Mouse (Mus musculus): ENCODE data around the gene Mpi.

The Mpi gene

DNA sequence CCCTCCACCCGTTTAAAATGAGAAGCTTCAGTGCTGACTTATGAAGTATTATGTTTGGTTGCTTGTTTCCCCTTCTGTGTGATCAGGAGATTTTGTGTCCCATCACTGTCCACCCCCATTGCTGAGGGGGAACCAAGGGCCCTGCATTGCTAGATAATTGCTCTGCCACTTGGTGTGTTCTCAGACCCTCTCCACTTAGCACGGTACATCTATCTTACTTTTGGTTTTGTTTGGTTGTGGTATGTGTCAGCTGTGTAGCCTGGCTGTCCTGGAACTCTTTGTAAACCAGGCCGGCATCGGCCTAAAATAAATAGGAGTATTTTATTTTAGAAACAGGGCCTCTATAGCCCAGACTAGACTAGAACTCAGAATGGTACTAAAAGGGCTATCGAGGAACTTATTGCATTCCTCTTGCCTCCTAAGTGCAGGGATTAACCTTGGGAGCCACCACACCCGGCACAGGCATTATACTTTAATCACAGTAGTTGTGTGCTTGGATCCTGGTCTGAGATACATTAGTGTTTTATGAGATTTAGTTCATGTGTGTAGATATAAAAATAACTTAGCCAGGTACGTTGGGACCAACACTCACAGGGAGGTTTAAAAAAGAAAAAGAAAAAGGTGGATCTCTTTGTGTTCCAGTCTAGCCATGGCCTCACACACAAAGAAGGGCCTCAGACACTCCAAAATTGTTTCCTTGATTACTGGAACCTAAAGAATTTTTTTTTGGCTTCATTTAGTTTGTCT is 30.3 kb downstream of the Mpi start:
- no peak for DNase-seq

DNA sequence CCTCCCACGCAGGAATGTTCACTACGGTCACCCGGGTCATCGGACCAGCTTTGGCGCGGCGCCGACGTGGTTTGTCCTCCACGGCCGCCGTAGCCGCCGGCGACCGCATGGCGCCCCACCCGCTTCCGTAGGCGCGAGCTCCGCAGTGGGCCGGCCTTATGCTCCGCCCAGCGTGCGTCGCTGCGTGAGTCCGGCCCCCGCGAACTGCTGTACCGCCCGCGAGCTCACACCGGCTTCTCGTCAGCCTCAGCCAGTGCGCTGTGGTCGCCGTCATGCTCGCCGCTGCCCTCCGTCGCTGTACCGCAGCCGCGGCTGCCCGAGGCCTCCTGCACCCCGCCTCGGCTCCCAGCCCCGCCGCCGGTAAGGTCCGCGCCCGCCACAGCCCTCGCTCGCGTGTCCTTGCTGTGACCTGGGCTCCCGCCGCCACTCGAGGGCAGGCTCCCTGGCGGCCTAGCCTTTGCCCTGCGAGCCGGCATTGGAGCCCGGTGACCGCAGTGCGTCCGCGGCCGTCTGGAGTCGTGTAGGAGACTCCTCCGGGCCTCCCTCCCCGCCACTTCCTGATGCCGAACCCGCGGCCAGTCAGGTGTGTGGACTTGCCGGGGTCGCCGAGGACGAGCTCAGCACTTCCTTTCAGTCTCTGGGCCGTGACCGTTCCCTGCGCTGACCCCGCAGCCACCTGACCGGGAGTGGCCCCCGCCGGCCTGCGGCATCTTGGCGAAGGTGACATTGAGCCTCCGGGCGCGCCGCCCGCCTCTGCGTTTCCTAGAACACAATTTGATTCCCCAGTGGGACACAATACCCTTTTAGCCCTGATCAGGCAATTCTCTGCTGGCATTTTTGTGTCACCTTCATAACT is 31.3 kb downstream of the Mpi start, which contains the start of gene Cox5a:
Gene Cox5a (plus strand): TSS at position 219 of the 856 bp plus-strand sequence.
- peak; percentile 93 for DNase-seq

DNA sequence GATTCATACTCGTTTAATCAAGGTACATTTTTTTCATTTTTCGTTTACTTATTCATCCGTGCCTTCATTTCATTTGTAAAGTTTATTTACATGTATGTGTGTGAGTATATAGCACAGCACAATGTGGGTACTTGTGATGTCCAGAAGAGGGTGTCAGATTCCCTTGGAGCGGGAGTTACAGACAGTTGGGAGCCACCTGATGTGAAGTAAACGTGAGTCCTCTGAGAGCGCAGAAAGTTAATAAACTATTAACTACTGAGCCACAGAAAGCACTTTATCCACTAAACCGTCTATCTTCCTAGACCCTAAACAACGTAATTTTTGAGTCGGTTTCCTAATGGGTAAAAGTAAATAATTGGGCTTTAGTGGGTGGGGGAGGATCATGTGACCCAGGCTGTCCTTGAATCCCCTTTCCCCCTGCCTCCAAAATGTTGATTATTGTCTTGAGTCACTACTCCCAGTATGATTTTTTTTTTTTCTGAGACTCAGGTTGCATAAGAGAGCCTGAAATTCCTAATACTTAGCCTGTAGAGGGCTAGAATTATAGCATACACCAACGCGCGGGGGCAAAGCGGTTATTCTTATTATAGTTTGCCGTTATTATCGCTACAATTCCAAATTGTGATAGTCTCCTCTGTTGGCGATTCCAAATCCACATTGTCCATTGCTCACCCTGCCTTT is 32.0 kb downstream of the Mpi start:
- DNase-seq: peak; percentile 51

DNA sequence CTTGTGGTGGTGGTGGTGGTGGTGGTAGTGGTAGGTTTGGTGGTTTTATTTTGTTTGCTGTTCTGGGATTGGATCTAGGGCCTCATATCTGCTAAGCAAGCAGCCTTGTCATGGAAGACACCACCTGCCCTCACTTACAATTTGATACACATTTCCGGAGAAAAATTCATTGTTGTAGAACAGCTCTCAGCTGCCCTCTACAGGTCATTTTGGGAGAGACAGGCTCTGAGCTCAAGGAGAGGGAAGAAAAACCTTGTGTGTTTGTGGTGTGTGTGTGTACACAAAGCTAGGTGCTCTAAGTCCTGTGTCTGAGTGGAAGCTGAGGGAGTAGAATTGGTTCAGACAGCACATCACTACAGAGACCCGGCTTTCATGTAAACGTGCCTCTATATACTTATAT is 35.5 kb downstream of the Mpi start:
- DNase-seq: no peak

DNA sequence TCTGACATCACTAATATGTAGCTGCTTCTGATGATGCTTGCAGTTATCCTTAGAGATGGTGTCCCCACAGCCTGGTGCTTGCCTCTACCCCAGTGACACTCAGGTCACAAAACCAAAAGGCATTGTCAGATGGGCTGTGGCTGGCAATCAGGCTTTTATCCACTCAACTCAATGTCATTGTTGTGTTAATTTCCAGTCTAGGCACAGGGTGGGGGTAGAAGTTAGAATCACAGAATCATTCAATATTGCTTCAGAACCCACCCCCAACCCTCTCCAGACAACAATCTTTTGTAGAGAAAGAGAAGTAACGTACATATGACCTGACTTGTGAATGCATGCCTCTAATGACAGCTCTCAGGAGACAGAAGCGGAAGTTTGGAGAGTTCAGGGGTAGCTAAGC is 42.0 kb downstream of the Mpi start:
- DNase-seq: no peak

DNA sequence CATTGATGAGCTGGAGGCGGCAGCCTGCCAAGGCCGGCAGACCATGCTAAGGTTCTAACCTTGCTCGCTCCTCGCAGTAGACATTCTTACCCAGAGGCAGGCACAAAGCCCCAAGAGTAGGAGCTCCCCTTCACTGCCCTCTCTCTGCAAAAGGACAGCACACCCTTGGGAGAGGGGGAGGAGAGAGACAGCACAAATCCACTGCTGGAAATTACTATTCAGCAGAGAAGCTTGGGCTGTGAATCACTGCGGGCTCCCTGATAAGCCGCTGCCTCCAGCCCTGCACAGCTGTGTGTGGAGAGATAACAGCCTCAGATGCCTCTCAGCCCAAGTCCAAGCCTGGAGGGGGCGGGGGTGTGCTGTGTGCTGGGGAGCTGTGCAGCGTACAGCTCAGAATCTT is 46.9 kb downstream of the Mpi start:
- peak; percentile 27 for DNase-seq

DNA sequence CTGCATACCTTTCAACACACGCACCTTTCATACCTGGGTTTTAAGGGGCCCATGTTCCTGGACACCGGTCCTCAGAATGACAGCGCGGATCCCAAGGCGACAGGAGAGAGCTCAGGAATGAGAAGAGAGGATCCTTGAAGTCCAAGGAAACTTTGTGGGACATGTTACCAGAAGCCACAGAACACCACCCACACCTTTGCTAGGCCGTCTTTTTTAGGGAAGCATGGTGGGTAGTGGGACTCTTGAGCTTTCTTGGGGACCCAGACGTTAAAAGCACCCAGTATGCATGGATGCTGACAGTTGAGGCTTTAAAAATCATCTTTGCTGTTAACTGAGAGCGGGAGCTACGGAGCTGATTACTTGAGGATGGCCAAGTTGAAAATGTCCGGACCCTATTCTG is 47.7 kb downstream of the Mpi start:
- DNase-seq: no peak

DNA sequence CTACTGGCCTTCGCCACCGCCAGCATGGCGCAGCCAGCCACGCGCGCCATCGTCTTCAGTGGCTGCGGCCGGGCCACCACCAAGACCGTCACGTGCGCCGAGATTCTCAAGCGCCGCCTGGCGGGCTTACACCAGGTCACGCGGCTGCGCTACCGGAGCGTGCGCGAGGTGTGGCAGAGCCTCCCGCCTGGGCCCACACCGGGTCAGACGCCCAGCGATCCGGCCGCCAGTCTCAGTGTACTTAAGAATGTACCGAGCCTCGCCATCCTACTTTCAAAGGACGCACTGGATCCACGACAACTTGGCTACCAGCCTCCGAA is 48.2 kb downstream of the Mpi start:
- peak; percentile 63 for DNase-seq

DNA sequence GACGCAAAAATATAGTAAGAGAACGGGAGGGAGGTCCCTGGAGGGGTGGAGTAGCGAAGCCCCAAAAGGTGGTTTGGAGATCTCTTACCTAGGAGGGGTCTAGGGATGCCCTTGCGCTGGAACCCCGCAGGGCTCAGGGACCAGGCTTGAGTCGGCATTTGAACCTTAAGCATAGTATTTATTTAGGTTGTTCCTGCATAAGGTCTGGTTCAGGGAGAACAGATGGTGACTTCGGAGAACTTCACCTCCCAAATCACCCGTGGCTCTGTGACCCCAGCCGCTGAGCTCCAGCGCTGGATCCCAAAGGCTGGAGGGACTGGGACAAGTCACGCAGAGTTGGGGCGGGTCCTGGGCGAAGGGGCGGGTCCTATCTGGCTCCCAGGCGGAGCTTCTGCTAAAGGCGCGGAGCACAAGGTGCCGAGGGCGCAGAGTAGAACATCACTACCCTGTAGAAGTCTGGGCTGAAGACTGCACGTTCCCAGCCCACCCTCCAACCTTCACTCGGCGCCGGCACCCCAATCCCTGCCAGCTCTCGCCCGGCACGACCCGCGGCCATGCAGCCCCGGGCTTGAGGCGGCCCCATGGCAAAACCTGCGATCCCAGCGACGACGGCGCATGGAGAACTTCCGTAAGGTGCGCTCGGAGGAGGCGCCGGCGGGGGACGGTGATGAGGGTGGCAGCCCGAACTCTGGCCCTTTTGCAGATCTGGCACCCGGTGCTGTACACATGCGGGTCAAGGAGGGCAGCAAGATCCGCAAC is 48.8 kb downstream of the Mpi start, which contains the start of gene Rpp25:
Gene Rpp25 (plus strand): TSS at position 405 of the 759 bp plus-strand sequence.
- peak; percentile 56 for DNase-seq

DNA sequence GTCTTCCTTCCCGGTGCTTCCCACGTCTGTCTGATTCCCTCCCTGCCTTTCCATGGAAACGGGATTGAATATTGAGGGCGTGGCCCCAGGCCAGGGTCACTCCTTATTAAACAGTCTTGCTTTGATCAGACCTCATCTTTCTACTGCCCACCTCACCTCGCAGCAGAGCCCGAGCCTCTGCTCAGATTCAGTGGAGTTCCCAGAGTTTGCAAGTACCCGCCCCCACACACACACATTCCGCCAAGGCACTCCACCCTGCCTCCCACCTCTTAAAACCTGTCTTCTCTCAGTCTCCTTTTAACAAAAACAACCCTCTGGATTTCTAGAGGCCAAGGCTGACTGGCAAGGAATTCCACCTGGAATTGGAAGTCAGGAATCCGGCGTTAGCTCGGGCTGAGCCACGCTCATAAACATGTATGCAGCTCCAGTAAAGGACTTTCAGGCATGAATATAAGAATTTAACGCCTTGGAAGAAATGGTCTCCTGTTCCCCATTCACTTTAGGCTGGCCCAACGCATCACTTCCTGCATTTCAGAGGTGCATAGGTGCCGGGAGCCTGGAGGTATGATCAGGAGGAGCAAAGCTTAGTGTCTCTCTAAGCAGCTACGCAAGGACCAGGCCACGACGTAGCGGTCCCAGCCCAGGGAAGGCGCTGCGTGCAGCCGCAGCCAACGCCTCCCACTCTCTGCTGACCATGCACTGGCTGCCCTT is 49.5 kb downstream of the Mpi start:
- DNase-seq: no peak

DNA sequence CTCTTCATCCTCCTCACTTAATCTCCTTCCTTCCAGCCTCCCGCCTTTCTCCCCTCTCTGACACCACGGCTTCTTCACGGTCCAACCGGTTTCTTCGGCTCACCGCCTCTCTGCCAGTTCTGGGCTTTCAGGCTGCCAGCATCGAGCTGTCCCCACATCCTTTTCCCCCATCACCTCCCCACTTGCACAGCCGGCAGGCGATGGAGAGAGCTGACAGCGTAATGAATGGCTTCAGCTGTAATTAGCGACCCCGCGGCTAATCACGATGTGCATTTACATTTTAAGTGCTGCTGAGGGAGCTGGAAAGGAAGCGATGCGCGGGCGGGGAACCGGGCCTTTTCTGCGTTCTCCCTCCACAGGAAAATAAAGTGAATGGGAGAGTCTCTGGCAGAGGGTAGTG is 50.7 kb downstream of the Mpi start:
- no peak for DNase-seq

DNA sequence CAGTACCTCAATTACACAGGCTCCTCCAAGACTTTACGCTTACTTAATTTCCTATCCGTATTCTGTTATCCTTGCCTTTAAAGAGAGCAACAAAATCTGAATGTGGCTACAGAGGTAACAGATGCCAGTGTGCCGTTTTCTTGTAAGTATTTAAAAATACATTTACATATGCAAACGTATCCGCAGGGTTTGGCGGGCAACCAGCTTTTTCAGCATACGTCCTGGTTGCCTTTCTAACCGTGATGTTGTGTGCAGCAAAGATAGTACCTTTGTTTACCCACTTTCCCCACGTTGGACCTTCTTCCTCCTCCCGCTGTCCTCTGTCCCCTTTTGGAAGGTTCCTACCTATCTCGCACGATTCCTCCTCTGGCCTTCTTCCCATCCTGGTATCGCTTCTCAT is 51.1 kb downstream of the Mpi start:
- no peak for DNase-seq

DNA sequence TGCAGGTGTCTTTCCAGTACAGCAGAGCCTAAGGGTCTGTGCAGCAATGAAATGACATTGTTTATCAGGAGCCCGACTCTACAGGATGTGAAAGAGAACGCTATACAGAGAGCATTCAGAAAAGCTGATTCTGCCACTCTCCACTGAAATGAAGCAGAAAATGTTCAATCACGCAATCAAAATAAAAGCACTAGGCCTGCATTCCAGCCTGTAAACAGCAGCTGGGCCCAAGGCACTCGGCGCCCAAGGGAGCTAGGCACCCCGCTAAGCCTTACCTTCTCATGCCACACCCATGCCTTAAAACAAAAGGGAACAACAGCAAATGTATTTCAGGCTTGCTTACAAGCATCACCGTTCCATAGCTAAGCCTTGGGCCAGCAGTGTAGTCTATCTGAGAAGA is 54.0 kb downstream of the Mpi start:
- no peak for DNase-seq

DNA sequence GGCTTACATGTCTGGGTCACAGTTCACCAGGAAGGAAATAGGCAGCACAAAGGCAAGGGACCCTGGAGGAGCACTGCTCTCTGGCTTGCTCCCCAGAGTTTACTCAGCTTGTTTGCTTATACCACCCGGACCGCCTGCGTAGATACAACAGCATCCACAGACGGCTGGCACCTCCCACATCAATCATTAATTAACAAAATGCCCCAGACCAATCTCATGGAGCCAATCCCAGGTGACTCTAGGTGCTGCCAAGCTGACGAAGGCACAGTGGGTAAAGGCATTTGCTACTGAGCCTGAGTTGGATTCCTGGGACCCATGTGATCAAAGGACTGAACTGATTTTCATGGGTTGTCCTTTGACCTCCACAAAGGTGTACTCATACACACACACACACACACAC is 55.3 kb downstream of the Mpi start:
- peak; percentile 48 for DNase-seq

DNA sequence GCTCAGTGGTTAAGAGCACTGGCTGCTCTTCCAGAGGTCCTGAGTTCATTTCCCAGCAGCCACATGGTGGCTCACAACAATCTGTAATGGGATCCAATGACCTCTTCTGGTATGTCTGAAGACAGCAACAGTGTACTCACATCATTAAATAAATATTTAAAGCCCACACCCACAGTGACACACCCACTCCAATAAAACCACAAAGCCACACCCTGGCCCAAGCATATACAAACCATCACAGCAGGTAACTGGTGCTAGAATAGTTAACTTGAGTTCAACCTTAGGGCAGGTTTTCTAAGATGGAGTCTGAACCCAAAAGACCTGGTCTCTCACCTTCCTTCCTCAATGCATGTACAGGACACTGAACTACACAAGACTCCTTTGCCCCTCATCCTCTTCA is 57.6 kb downstream of the Mpi start:
- DNase-seq: no peak

All from kidney, adult 11 months (tissue).